Mouse (Mus musculus) liver, adult 2 months (tissue): ENCODE measurements at regions not wholly inside any gene's neighbourhood (a gene's known extent, or its start where the extent isn't known, plus 50 kb on each side); places are given as distances from the start of the nearest gene placed in this dataset.

Experiments
- DNase-seq: peaks from one replicate; pipeline ENCODE4 v3.0.0-alpha.2; 2011; ENCODE audit warnings: low read depth, low spot score; ENCODE audit errors: extremely low read depth
- H3K27ac ChIP-seq: fragments of 200-500 bp; replicated peaks from 2 replicates; pipeline ENCODE4 v1.5.1; 2012; ENCODE audit warnings: low read depth, mild to moderate bottlenecking, control low read depth, inconsistent platforms, low read length; ENCODE audit not compliant: insufficient read depth
- H3K27me3 ChIP-seq: fragments of 200-500 bp; 2 replicates; pipeline ENCODE4 v1.6.1; 2012; ENCODE audit warnings: mild to moderate bottlenecking, moderate library complexity, low read length, inconsistent platforms; ENCODE audit not compliant: control insufficient read depth, insufficient read depth
- H3K36me3 ChIP-seq: fragments of 200-500 bp; 2 replicates; pipeline ENCODE4 v1.6.1; 2012; ENCODE audit warnings: low read length, inconsistent platforms; ENCODE audit not compliant: control insufficient read depth, insufficient read depth
- H3K4me1 ChIP-seq: fragments of 200-500 bp; 2 replicates; pipeline ENCODE4 v1.6.1; 2011; ENCODE audit warnings: low read length; ENCODE audit not compliant: control insufficient read depth, insufficient read depth
- H3K4me3 ChIP-seq: fragments of 200-500 bp; 2 replicates; pipeline ENCODE4 v1.5.1; 2011; ENCODE audit warnings: low read depth, mild to moderate bottlenecking, control low read depth, low read length, moderate library complexity; ENCODE audit not compliant: insufficient read depth
- H3K79me2 ChIP-seq: fragments of 200-500 bp; 2 replicates; pipeline ENCODE4 v1.6.1; 2012; ENCODE audit warnings: inconsistent platforms, mild to moderate bottlenecking, low read length, moderate library complexity; ENCODE audit not compliant: control insufficient read depth, insufficient read depth
- H3K9ac ChIP-seq: fragments of 200-500 bp; 2 replicates; pipeline ENCODE4 v1.6.1; 2012; ENCODE audit warnings: low read depth, mild to moderate bottlenecking, control low read depth, inconsistent platforms, low read length
- CTCF ChIP-seq: fragments of 200-500 bp; IDR thresholded peaks from 2 replicates; pipeline ENCODE4 v1.5.1; 2011; ENCODE audit warnings: low read depth, low read length, control low read depth
- POLR2A ChIP-seq: fragments of 200-500 bp; IDR thresholded peaks from 2 replicates; pipeline ENCODE4 v1.6.1; 2011; ENCODE audit warnings: low read length, control low read depth; ENCODE audit not compliant: insufficient read depth; ENCODE audit errors: extremely low read depth
- WGBS: fragments of 180-500 bp; shearing (Covaris S2); methylation state at CpG from one replicate; pipeline ENCODE4 v1.1.7; 2018; 5-methylcytosine and 5-hydroxymethylcytosine counted together

- Histone ChIP-seq H3K79me2 (no peaks in the 10 kb centered on the region), H3K4me1 (no peaks in the 10 kb centered on the region), H3K4me3 (no peak overlapping the region), H3K36me3 (no peaks in the 10 kb centered on the region), H3K27ac (no peak overlapping the region), H3K27me3 (no peaks in the 10 kb centered on the region), H3K9ac (no peak overlapping the region)
- 20% methylated on average over 14 of the region's 14 CpGs for WGBS
- DNase-seq = no peak
- TF ChIP-seq CTCF = no peak
- TF ChIP-seq POLR2A = no peak
These were observed 52.0 kb upstream of the Dusp5 start for GRCm38 (mm10) chr19:53476768-53477547.

DNA sequence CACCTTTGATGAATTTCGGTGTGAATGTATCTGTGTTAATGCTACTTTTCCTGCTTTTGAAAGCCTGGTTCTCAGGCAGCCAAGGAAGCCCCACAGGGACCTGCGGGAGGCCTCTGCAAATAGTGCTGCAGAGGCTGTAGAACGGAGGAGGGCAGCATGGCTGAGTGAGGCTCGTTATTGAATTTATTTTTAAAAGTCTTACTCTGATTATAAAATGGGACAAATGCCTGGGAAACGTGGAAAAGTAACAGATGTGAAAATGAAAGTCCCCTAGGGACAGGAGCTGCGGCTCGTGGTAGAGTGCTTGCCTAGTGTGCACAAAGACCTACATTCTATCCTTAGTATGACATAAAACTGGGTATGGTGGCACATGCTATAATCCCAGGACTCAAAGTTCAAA, 59.7 kb upstream of the Dusp5 start:
- WGBS = 74% methylated on average over 7 of the region's 7 CpGs
- no peaks in the 10 kb centered on the region for H3K27me3 ChIP-seq
- no peaks in the 10 kb centered on the region for H3K4me1 ChIP-seq
- no peak overlapping the region for H3K4me3 ChIP-seq
- no peak overlapping the region for H3K27ac ChIP-seq
- no peaks in the 10 kb centered on the region for H3K79me2 ChIP-seq
- H3K36me3 ChIP-seq = no peaks in the 10 kb centered on the region
- no peak for DNase-seq
- no peak overlapping the region for H3K9ac ChIP-seq
- TF ChIP-seq POLR2A (no peak), CTCF (no peak)

- TF ChIP-seq CTCF (no peak), POLR2A (no peak)
- H3K79me2 ChIP-seq = no peaks in the 10 kb centered on the region
- H3K27me3 ChIP-seq = no peaks in the 10 kb centered on the region
- 64% methylated on average over 5 of the region's 5 CpGs for WGBS
- H3K9ac ChIP-seq = no peak overlapping the region
- peak overlapping the region; percentile 24; the same call in 1 of the 2 replicates for H3K27ac ChIP-seq
- no peaks in the 10 kb centered on the region for H3K4me1 ChIP-seq
- no peak overlapping the region for H3K4me3 ChIP-seq
- H3K36me3 ChIP-seq = no peaks in the 10 kb centered on the region
- DNase-seq = peak; percentile 19
These were observed 64.2 kb upstream of the Dusp5 start for GRCm38 (mm10) chr19:53464681-53465080.

GRCm38 (mm10) chr19:53464135-53464534, 64.8 kb upstream of the Dusp5 start:
- Histone ChIP-seq H3K27ac (no peak overlapping the region), H3K27me3 (no peaks in the 10 kb centered on the region), H3K4me1 (no peaks in the 10 kb centered on the region), H3K4me3 (no peak overlapping the region), H3K79me2 (no peaks in the 10 kb centered on the region), H3K36me3 (no peaks in the 10 kb centered on the region), H3K9ac (no peak overlapping the region)
- DNase-seq = no peak
- TF ChIP-seq CTCF = no peak
- TF ChIP-seq POLR2A = no peak
- 76% methylated on average over 3 of the region's 3 CpGs for WGBS

GRCm38 (mm10) chr19:53461025-53462015, 67.6 kb upstream of the Dusp5 start:
- H3K4me1 ChIP-seq = no peaks in the 10 kb centered on the region
- no peaks in the 10 kb centered on the region for H3K36me3 ChIP-seq
- no peak overlapping the region for H3K27ac ChIP-seq
- no peak for DNase-seq
- no peaks in the 10 kb centered on the region for H3K27me3 ChIP-seq
- H3K9ac ChIP-seq = no peak overlapping the region
- no peaks in the 10 kb centered on the region for H3K79me2 ChIP-seq
- no peak overlapping the region for H3K4me3 ChIP-seq
- TF ChIP-seq POLR2A = no peak
- no peak for TF ChIP-seq CTCF
- WGBS = 71% methylated on average over 17 of the region's 17 CpGs
